Mouse (Mus musculus): ENCODE data around the gene Spout1.

- no peak for TF ChIP-seq EP300 (IDR thresholded peaks at IDR 0.05; ENCODE audit: low read depth)
- no peak for TF ChIP-seq CTCF (IDR thresholded peaks at IDR 0.05; ENCODE audit: low read depth)
Observed at GRCm38 (mm10) chr2:30185681-30186080, 7.4 kb upstream of the Spout1 start.
